Mouse (Mus musculus) small intestine, adult 2 months (tissue): Measurements from ENCODE around the gene Sorl1. TPM values are rescaled to one million over a fixed set of nuclear protein-coding genes. Genes with fewer than 3 reads are reported as not detected.

ENCODE experiments used
- H3K27ac ChIP-seq: fragments of 200-500 bp; 2 replicates; pipeline ENCODE4 v1.5.1; 2012; ENCODE audit warnings: low read depth, low read length, control low read depth, inconsistent platforms; ENCODE audit not compliant: insufficient read depth
- H3K27me3 ChIP-seq: fragments of 200-500 bp; 2 replicates; pipeline ENCODE4 v1.6.1; 2012; ENCODE audit warnings: mild to moderate bottlenecking, moderate library complexity, low read length, inconsistent platforms; ENCODE audit not compliant: control insufficient read depth, insufficient read depth
- H3K36me3 ChIP-seq: fragments of 200-500 bp; 2 replicates; pipeline ENCODE4 v1.6.1; 2012; ENCODE audit warnings: mild to moderate bottlenecking, low read length, control low read depth, inconsistent platforms; ENCODE audit not compliant: control insufficient read depth, insufficient read depth
- H3K4me1 ChIP-seq: fragments of 200-500 bp; 2 replicates; pipeline ENCODE4 v1.6.1; 2012; ENCODE audit warnings: low read length, inconsistent platforms, mixed read lengths; ENCODE audit not compliant: control insufficient read depth, insufficient read depth, insufficient read length
- H3K4me3 ChIP-seq: fragments of 200-500 bp; 2 replicates; pipeline ENCODE4 v1.5.1; 2012; ENCODE audit warnings: low read depth, mild to moderate bottlenecking, control low read depth, inconsistent platforms, low read length, moderate library complexity
- CTCF ChIP-seq: fragments of 200-500 bp; IDR thresholded peaks from 2 replicates; pipeline ENCODE4 v1.5.1; 2012; ENCODE audit warnings: low read depth, mild to moderate bottlenecking, control low read depth, inconsistent platforms, low read length, moderate library complexity, mixed read lengths; ENCODE audit not compliant: insufficient replicate concordance, insufficient read length; ENCODE audit errors: extremely low read depth
- POLR2A ChIP-seq: fragments of 200-500 bp; IDR thresholded peaks from 2 replicates; pipeline ENCODE4 v1.6.1; 2012; ENCODE audit warnings: low read depth, mild to moderate bottlenecking, control low read depth, inconsistent platforms, low read length, moderate library complexity
- WGBS: fragments of 180-500 bp; shearing (Covaris S2); methylation state at CpG from one replicate; pipeline ENCODE4 v1.1.7; 2018; 5-methylcytosine and 5-hydroxymethylcytosine counted together
- polyA plus RNA-seq: library from polyadenylated mRNA; depleted of rRNA; stranded (reverse); fragments of >200 nt; gene quantifications from 2 replicates; pipeline ENCODE4 v1.2.3, GENCODE M21; 2012

Sorl1 gene
- polyA plus RNA-seq, 1 experiment, result 16.1 TPM

DNA sequence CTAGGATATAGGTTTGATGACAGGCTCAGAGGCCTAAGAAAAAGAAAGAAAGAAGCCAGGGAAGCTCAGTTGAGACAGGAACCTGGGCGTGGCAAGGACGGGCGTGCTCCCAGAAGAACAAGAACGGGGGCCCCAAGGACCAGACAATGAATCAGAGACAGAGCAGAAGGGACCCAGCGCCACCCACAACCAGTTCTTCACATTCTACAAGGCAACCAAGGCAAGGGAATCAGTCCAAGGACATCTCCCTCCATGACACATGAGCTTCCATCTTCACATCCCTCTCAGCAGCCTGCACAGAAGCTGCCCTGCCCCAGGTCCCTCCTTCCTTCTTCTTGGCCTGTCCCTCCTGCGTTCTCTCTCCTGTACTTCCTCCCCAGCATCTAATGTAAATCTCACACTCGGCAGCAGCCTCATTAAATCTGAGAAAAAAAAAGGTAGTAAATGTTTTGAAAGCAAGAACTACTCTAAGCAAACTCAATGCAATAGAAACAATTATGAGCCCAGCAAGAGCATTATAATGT is 30.0 kb downstream of the Sorl1 start:
- H3K27ac ChIP-seq, result 0 out of 2 replicates have a peak overlapping the region, but pooled peaks have one; percentile 13
- peaks cover 11% of the 10 kb centered on the region for H3K4me1 ChIP-seq
- peaks cover 8% of the 10 kb centered on the region for H3K36me3 ChIP-seq
- no peak overlapping the region for H3K4me3 ChIP-seq
- 55% methylated on average over 7 of the region's 7 CpGs for WGBS
- TF ChIP-seq CTCF (no peak), POLR2A (no peak)
- H3K27me3 ChIP-seq, result no peaks in the 10 kb centered on the region

DNA sequence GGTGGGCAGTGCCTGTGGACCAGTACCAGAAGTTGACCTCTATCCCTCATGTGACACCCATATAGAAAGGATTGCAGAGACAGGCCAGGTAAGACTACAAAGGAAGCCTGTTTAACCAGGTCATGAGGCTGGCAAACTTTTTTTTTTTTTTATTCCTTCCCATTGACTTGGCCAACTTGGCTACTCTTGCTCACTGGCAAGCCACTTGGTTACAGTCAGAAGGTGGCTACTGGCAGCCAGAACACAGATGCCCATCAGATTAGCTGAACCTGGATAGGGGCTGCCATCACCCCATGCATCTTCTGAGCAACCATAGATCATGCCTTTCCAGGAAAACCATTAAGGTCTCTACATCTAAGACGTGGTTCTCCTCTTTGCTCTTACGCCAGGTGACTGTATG is 31.3 kb downstream of the Sorl1 start:
- H3K4me3 ChIP-seq, result no peak overlapping the region
- TF ChIP-seq POLR2A (no peak), CTCF (no peak)
- H3K36me3 ChIP-seq, result peaks cover 12% of the 10 kb centered on the region
- no peak overlapping the region for H3K27ac ChIP-seq
- WGBS, result 87% methylated on average over 2 of the region's 2 CpGs
- H3K4me1 ChIP-seq, result peaks cover 11% of the 10 kb centered on the region
- H3K27me3 ChIP-seq, result no peaks in the 10 kb centered on the region

DNA sequence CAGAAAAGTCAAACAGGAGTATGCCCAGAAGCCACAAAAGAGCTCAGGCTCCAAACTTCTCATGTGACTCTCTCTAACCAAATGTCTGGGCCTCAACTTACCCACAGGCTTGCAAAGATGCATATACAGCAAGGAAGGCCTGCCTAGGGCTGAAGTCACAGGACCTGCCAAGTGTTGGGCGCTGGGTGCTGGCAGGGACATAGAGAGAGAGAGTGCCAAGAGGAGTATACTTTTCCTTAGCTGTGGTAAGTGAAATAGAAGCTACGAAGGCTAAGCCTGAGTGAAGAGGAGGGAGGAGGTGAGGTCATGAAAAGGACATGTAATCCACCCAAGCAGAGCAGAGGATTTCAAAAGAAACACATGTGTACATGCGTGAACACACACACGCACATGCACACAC is 32.5 kb downstream of the Sorl1 start:
- Histone ChIP-seq H3K4me1 (peaks cover 10% of the 10 kb centered on the region), H3K36me3 (peaks cover 12% of the 10 kb centered on the region), H3K27ac (no peak overlapping the region), H3K27me3 (no peaks in the 10 kb centered on the region), H3K4me3 (no peak overlapping the region)
- WGBS, result 67% methylated on average over 4 of the region's 4 CpGs
- no peak for TF ChIP-seq POLR2A
- TF ChIP-seq CTCF, result no peak

DNA sequence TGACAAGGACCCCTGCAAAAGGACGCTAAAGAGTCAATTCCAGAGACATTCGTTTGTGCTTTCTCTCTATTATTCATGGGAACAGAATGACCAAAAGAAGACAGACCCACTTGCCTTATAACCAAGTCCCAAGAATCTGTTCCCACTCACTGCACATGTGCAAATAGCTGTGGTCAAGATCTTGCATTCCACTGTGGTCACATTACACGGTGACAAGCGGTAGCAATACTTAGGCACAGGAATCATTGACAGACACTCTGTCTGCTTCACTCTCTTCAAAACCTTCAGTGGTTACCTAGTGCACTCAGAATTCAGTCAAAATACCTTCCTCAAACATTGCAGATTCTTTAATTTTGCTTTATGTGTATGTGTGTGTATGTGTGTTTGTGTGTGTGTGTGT is 36.2 kb downstream of the Sorl1 start:
- peaks cover 13% of the 10 kb centered on the region for H3K36me3 ChIP-seq
- H3K4me1 ChIP-seq, result peaks cover 5% of the 10 kb centered on the region; the same call in 1 of the 2 replicates
- H3K4me3 ChIP-seq, result no peak overlapping the region
- H3K27me3 ChIP-seq, result no peaks in the 10 kb centered on the region
- TF ChIP-seq POLR2A (no peak), CTCF (no peak)
- WGBS, result 77% methylated on average over 4 of the region's 4 CpGs
- no peak overlapping the region for H3K27ac ChIP-seq

DNA sequence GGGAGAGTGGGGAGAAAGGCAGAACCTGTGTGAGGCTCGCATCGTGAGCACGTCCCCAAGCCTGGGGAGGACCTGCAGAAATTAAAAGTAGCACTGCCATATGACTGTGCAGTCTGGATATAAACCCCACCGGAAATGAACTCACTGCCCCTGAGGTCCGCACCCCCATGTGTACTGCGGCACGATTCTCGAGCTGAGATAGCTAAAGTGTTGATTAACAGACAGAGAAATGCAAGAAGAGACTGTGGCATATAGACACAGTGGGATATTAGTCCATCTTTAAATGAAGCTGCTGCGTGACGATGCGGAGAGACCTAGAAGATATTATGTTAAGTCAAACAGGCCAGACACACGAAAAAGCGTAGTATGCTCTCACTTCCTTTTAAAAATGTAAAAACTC is 38.1 kb downstream of the Sorl1 start:
- no peak overlapping the region for H3K27ac ChIP-seq
- WGBS, result 94% methylated on average over 13 of the region's 13 CpGs
- peaks cover 19% of the 10 kb centered on the region for H3K36me3 ChIP-seq
- no peak overlapping the region for H3K4me3 ChIP-seq
- no peak for TF ChIP-seq CTCF
- no peak for TF ChIP-seq POLR2A
- H3K4me1 ChIP-seq, result no peaks in the 10 kb centered on the region
- H3K27me3 ChIP-seq, result no peaks in the 10 kb centered on the region

DNA sequence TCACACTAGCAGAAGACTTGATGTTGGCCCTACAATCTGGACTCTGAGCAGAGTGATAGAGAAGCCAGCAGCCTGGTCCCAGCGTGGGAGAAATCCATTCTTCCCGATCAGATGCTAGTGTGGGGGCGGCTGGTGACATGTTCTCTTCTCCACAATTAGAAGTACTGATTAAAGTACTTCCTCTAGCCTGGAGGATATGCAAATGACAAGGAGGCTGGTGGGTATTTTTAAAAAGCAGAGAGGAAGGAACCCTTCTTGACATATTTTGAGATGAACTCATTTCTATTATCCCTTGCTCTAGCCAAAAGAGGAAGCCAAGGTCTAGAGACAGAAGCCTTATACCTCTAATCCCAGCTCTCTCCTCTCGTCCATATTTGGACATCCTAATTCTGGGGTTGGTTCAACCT is 40.4 kb downstream of the Sorl1 start:
- Histone ChIP-seq H3K4me1 (no peaks in the 10 kb centered on the region), H3K27me3 (no peaks in the 10 kb centered on the region), H3K27ac (no peak overlapping the region), H3K4me3 (no peak overlapping the region), H3K36me3 (peaks cover 19% of the 10 kb centered on the region)
- 82% methylated on average over 4 of the region's 4 CpGs for WGBS
- TF ChIP-seq CTCF (no peak), POLR2A (no peak)

DNA sequence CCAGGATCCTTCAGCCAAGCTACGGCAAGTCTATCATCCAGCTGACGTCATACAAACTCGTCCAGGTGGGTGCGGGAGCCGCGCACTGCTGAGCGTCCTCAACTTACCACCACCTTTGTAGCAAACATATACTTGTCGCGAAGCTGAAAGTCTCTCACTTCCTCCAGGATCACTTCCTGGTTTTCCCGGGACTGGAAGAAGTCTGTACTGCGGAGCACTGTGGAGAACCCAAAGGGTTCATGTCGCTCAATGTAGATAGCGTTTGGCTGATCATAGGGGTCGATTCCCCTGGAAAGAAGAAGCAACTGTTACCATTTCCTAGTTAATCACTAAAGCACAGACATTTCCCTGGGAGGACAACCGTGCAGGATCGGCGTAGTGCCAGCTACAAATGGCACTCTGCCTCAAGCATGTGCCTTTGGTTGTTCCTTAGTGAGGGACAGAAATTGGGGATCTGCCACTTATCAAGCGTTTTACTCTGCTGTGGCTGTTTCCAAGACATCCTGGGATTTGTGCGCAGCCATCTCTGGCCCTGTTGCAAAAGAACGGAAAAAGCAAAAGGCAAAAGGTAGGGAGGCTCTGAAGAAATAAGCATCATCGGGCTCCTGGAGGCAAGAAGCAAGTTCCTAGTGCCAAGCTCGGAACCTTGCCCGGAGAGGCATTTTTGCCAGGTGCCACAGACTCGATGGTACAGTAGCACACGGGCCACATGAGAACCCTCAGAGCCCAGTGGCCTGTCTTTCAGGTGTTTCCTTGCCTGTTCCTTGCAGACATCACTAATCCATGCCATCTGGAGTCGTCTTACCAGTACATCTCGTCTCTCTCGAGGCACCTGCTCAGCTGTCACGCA is 42.2 kb downstream of the Sorl1 start:
- 92% methylated on average over 29 of the region's 29 CpGs for WGBS
- peaks cover 17% of the 10 kb centered on the region for H3K36me3 ChIP-seq
- TF ChIP-seq CTCF, result no peak
- TF ChIP-seq POLR2A, result no peak
- no peaks in the 10 kb centered on the region for H3K4me1 ChIP-seq
- no peaks in the 10 kb centered on the region for H3K27me3 ChIP-seq
- no peak overlapping the region for H3K4me3 ChIP-seq
- no peak overlapping the region for H3K27ac ChIP-seq
